Mouse (Mus musculus) gastrocnemius, adult 2 months (tissue): ENCODE measurements around the gene Gm5862. TPM values are rescaled to one million over a fixed set of nuclear protein-coding genes. Genes with fewer than 3 reads are reported as not detected.
"Not testable (repeated sequence)": the region's sequence is repeated elsewhere in the genome, so short reads cannot be mapped to it uniquely, and the experiment has no call there.

Experiments used
- DNase-seq: peaks from one replicate; pipeline ENCODE4 v3.0.0; 2022
- H3K27ac ChIP-seq: fragments of 200-600 bp; 2 replicates; pipeline ENCODE4 v1.8.1; 2022; ENCODE audit warnings: mild to moderate bottlenecking
- H3K4me3 ChIP-seq: fragments of 200-600 bp; 2 replicates; pipeline ENCODE4 v1.8.1; 2022; ENCODE audit warnings: mild to moderate bottlenecking, moderate library complexity
- CTCF ChIP-seq: fragments of 200-600 bp; IDR thresholded peaks from 2 replicates; pipeline ENCODE4 v1.8.1; 2022; ENCODE audit warnings: antibody characterized with exemption, mild to moderate bottlenecking, moderate library complexity
- intact Hi-C: fragments of 180-260 bp; cut with DNase I; formaldehyde crosslinking; loops from one replicate; pipeline ENCODE4 v1.15.1; 2025
- long read RNA-seq, 2 experiments: library from polyadenylated mRNA; stranded (forward); transcript quantifications; one replicate each; pipeline ENCODE4 v2.0.0; 2021
- total RNA-seq, 2 experiments: library from RNA; stranded (reverse); gene quantifications; 2 replicates each; pipeline ENCODE4 v1.2.3; 2021

Gene Gm5862
- total RNA-seq = not detected
- long read RNA-seq, experiment 1 = 0 reads
- long read RNA-seq, experiment 2 = 0 reads

- intact Hi-C loops, H3K4me3 ChIP-seq, H3K27ac ChIP-seq, DNase-seq: not testable (repeated sequence)
These were observed at the start of gene Gm5862 for GRCm38 (mm10) chr5:26022816-26023215. Gm5862 (minus strand) TSS chr5:26022916.

- Histone ChIP-seq H3K4me3 (no peak overlapping the region), H3K27ac (no peak overlapping the region)
- TF ChIP-seq CTCF = no peak
- intact Hi-C loops = no loop called here
- no peak for DNase-seq
These were observed 48.0 kb upstream of the Gm5862 start for GRCm38 (mm10) chr5:26070716-26071115.

- H3K4me3 ChIP-seq, DNase-seq, intact Hi-C loops, H3K27ac ChIP-seq: not testable (repeated sequence)
These were observed 35.8 kb upstream of the Gm5862 start, which contains the start of gene Gm7347 for GRCm38 (mm10) chr5:26058481-26058880. Gm7347 (minus strand) TSS chr5:26058581.

- H3K4me3 ChIP-seq, DNase-seq, H3K27ac ChIP-seq, intact Hi-C loops: not testable (repeated sequence)
These were observed 16.7 kb upstream of the Gm5862 start, which contains the start of gene Speer4a for GRCm38 (mm10) chr5:26039458-26039857. Speer4a (minus strand) TSS chr5:26039558.

GRCm38 (mm10) chr5:26007697-26008096 lies 15.0 kb downstream of the Gm5862 start:
- H3K27ac ChIP-seq, H3K4me3 ChIP-seq, intact Hi-C loops, DNase-seq: not testable (repeated sequence)

GRCm38 (mm10) chr5:26006937-26007695 lies 15.6 kb downstream of the Gm5862 start:
- H3K4me3 ChIP-seq, intact Hi-C loops, H3K27ac ChIP-seq: not testable (repeated sequence)
- DNase-seq = peak; percentile 11

GRCm38 (mm10) chr5:26004698-26005097 lies 18.0 kb downstream of the Gm5862 start, which contains the start of gene Gm1979:
Gm1979 (minus strand) TSS chr5:26004798.
- H3K4me3 ChIP-seq, DNase-seq, intact Hi-C loops, H3K27ac ChIP-seq: not testable (repeated sequence)

- DNase-seq, H3K4me3 ChIP-seq, intact Hi-C loops, H3K27ac ChIP-seq: not testable (repeated sequence)
These were observed 34.2 kb downstream of the Gm5862 start, which contains the start of gene Gm21698 for GRCm38 (mm10) chr5:25988550-25988949. Gm21698 (minus strand) TSS chr5:25988650.

- H3K27ac ChIP-seq, DNase-seq, H3K4me3 ChIP-seq, intact Hi-C loops: not testable (repeated sequence)
These were observed 50.2 kb downstream of the Gm5862 start, which contains the start of gene Gm21680 for GRCm38 (mm10) chr5:25972563-25972962. Gm21680 (minus strand) TSS chr5:25972663.

Other genes with a start within 250 kb of the Gm5862 start
- not detected for gene Gm21663, start 80.5 kb downstream of the Gm5862 start, total RNA-seq
- not detected for gene Gm21671, start 68.5 kb downstream of the Gm5862 start, total RNA-seq
- not detected for gene Gm21680, start 50.3 kb downstream of the Gm5862 start, total RNA-seq
- not detected for gene Gm21698, start 34.3 kb downstream of the Gm5862 start, total RNA-seq
- gene Gm1979, start 18.1 kb downstream of the Gm5862 start, total RNA-seq = not detected
- not detected for gene Speer4a, start 16.6 kb upstream of the Gm5862 start, total RNA-seq
- gene Gm7347, start 35.7 kb upstream of the Gm5862 start, total RNA-seq = not detected
- gene Gm10471, start 66.4 kb upstream of the Gm5862 start, total RNA-seq = not detected
- gene 5031410I06Rik, start 82.4 kb upstream of the Gm5862 start, total RNA-seq = not detected
- gene Gm10220, start 98.5 kb upstream of the Gm5862 start, total RNA-seq = not detected
- gene Gm7361, start 234.8 kb upstream of the Gm5862 start, total RNA-seq = not detected